ENCODE assay signal across 1 mouse cellular context in genomic region chr7:13309407-13309806, GRCm38 (mm10).
TF ChIP-seq lines count a peak whose summit lies in the region.

No protein-coding gene starts in this region.

TF ChIP-seq in MEL, 35 proteins besides CTCF, POLR2A, EP300 and RAD21:
- TF ChIP-seq TBP (IDR thresholded peaks at IDR 0.05; ENCODE audit: low read depth, low read length) = no peak
- TF ChIP-seq POLR2AphosphoS5 (IDR thresholded peaks at IDR 0.05; ENCODE audit: borderline replicate concordance, low read depth, low read length) = no peak
- no peak for TF ChIP-seq USF2 (IDR thresholded peaks at IDR 0.05; ENCODE audit: borderline replicate concordance in 1 of 2, insufficient read depth in 1 of 2, low read depth in 1 of 2, low read length in 2 of 2)
- no peak for TF ChIP-seq ZKSCAN1 (IDR thresholded peaks at IDR 0.05; ENCODE audit: low read depth, low read length)
- TF ChIP-seq ETS1 (IDR thresholded peaks at IDR 0.05; ENCODE audit: low read depth, low read length) = no peak
- no peak for TF ChIP-seq ZMIZ1 (IDR thresholded peaks at IDR 0.05; ENCODE audit: low read depth, low read length)
- no peak for TF ChIP-seq MYC (IDR thresholded peaks at IDR 0.05; ENCODE audit: low read depth, low read length)
- no peak for TF ChIP-seq MYB (IDR thresholded peaks at IDR 0.05; ENCODE audit: low read depth, low read length)
- no peak for TF ChIP-seq GABPA (IDR thresholded peaks at IDR 0.05; ENCODE audit: low read depth, low read length)
- TF ChIP-seq TCF12 (IDR thresholded peaks at IDR 0.05; ENCODE audit: low read depth, low read length) = no peak
- TF ChIP-seq POLR2AphosphoS2 (IDR thresholded peaks at IDR 0.05; ENCODE audit: low read length) = no peak
- TF ChIP-seq HCFC1 (IDR thresholded peaks at IDR 0.05; ENCODE audit: low read depth, low read length) = no peak
- no peak for TF ChIP-seq SIN3A (IDR thresholded peaks at IDR 0.05; ENCODE audit: low read length)
